Mouse (Mus musculus) cerebellum, adult 18-20 months (tissue): Measurements from ENCODE around the gene Gar1.

Experiments
- DNase-seq, 2 experiments: peaks; one replicate each; pipeline ENCODE4 v3.0.0; 2021

Gar1 gene

GRCm38 (mm10) chr3:129799011-129799410, 32.2 kb downstream of the Gar1 start:
- DNase-seq, result no peak

GRCm38 (mm10) chr3:129798551-129798950, 32.6 kb downstream of the Gar1 start:
- DNase-seq, result no peak

GRCm38 (mm10) chr3:129797341-129797740, 33.9 kb downstream of the Gar1 start:
- DNase-seq, result no peak

GRCm38 (mm10) chr3:129793801-129794200, 37.4 kb downstream of the Gar1 start:
- DNase-seq, result no peak

GRCm38 (mm10) chr3:129782746-129783145, 48.5 kb downstream of the Gar1 start:
- no peak for DNase-seq

GRCm38 (mm10) chr3:129781435-129781834, 49.8 kb downstream of the Gar1 start:
- DNase-seq, result no peak
